Mouse (Mus musculus) hindbrain, embryonic 14.5 days (tissue): ENCODE data around the gene Nudt9. TPM values are rescaled to one million over a fixed set of nuclear protein-coding genes. Genes with fewer than 3 reads are reported as not detected.

Source experiments
- ATAC-seq: fragments of 200-750 bp; cut with Nextera tagmentation; 2 replicates; pipeline ENCODE4 v1.8.0; 2017; ENCODE audit warnings: moderate number of reproducible peaks, mild to moderate bottlenecking, moderate TSS enrichment, moderate library complexity; ENCODE audit not compliant: low FRiP score
- DNase-seq: peaks from one replicate; pipeline ENCODE4 v3.0.0-alpha.2; 2015; ENCODE audit warnings: low spot score
- H3K27ac ChIP-seq: fragments of 300-500 bp; sonication (generic); 2 replicates; pipeline ENCODE4 v1.5.1; 2014; ENCODE audit warnings: mild to moderate bottlenecking, moderate library complexity
- H3K27me3 ChIP-seq: fragments of 300-500 bp; sonication (generic); 2 replicates; pipeline ENCODE4 v1.6.1; 2014; ENCODE audit warnings: mild to moderate bottlenecking, low read length, mixed read lengths; ENCODE audit not compliant: control insufficient read depth, insufficient read depth
- H3K36me3 ChIP-seq: fragments of 300-500 bp; sonication (generic); replicated peaks from 2 replicates; pipeline ENCODE4 v1.6.1; 2014; ENCODE audit not compliant: control insufficient read depth, insufficient read depth
- H3K4me1 ChIP-seq: fragments of 300-500 bp; sonication (generic); replicated peaks from 2 replicates; pipeline ENCODE4 v1.6.1; 2014; ENCODE audit warnings: antibody characterized with exemption, low read length, mixed read lengths; ENCODE audit not compliant: control insufficient read depth, insufficient read depth
- H3K4me2 ChIP-seq: fragments of 300-500 bp; sonication (generic); replicated peaks from 2 replicates; pipeline ENCODE4 v1.6.1; 2014; ENCODE audit warnings: mild to moderate bottlenecking, moderate library complexity
- H3K4me3 ChIP-seq: fragments of 300-500 bp; sonication (generic); replicated peaks from 2 replicates; pipeline ENCODE4 v1.5.1; 2014; ENCODE audit warnings: mild to moderate bottlenecking, low read length
- H3K9ac ChIP-seq: fragments of 300-500 bp; sonication (generic); 2 replicates; pipeline ENCODE4 v1.6.1; 2014
- H3K9me3 ChIP-seq: fragments of 300-500 bp; sonication (generic); 2 replicates; pipeline ENCODE4 v1.6.1; 2016; ENCODE audit warnings: low read length; ENCODE audit not compliant: control insufficient read depth
- WGBS: fragments of 180-500 bp; shearing (Covaris S2); extraction: QIAGEN DNeasy Blood & Tissue Kit; methylation state at CpG from one replicate; pipeline ENCODE4 v1.1.7; 2014; 5-methylcytosine and 5-hydroxymethylcytosine counted together
- polyA plus RNA-seq: library from polyadenylated mRNA; unstranded; fragments of >200 nt; fragmentation: Nextera tagmentation; extraction: Ambion mirVana; gene quantifications from 2 replicates; pipeline ENCODE4 v1.2.1, GENCODE M21; 2014

Gene Nudt9
- 63.8 and 67.2 TPM in 2 replicates for polyA plus RNA-seq

DNA sequence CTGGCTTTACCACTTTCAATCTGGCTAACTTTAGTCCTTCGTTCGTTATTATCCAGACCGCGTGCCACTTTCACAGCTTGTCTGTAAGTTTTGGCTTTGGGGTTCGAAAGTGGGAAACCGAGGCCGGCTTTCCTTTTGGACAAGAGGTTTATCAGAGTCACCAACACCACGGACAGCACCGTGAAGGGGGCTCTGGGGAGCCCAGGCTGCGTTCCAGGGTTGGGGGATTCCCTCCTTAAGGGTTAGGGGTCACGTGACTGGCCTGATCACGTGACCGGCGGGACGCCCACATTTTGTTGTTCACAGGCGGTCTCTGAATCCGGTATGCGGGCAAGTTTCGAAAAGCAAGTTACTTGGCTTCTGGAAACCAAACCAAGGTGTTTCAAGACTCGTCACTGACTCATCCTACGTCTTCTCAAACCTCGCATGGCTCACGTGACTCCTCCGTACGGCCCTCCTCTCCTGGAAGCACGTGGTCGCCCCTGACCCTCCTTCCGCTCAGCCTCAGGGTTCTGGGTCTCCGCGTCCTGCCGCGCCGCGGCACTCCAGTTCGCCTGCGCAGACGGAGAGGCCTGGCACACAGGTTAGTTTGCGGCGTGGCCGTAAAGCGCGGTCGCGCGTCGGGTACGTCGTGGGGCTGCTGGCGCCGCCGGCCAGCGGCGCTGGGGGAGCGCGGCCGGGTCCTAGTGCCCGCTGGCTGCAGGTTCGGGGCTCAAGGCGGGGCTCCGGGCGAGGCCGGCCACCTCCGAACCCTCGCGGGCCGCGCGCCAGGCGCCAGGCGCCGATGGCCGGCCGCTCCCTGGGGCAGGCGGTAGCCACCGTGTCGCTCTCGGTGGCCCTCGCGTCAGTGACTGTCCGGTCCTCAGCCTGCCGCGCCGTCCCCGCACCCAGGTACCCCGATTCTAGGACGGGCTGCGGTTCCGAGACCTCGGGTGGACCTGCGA lies at the start of gene Nudt9:
TSS of gene Nudt9 (plus strand) at position 51 of the 944 bp plus-strand sequence.
- Histone ChIP-seq H3K4me1 (peaks cover 17% of the 10 kb centered on the region), H3K9me3 (no peaks in the 10 kb centered on the region), H3K9ac (peak within 1 kb of the TSS; percentile 90), H3K36me3 (peaks cover 11% of the 10 kb centered on the region), H3K27me3 (no peaks in the 10 kb centered on the region), H3K4me3 (peak within 1 kb of the TSS; percentile 86), H3K27ac (peak within 1 kb of the TSS; percentile 73), H3K4me2 (peak within 1 kb of the TSS; percentile 55)
- 6% methylated on average over 90 of the region's 90 CpGs for WGBS
- DNase-seq = peak; percentile 96
- ATAC-seq = peak; percentile 98

DNA sequence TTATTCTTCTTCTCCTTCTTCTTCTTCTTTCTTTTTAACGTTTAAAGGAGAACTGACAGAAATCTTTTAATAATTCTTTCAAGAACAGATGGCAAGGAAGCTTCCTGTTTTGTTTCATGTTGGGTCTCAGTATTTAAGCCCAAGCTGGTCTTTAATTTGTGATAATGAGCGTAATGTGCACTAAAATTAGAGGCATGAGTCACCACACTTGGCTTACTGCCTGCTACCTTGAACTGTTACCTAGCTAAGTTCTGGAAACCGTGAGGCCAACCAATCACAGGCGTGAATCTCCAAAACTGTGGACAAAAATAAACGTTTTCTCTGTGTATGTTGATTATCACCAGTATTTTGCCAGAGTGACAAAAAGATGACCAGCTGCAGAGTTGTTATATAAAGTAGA lies 47.4 kb upstream of the Nudt9 start:
- H3K36me3 ChIP-seq = no peaks in the 10 kb centered on the region
- no peaks in the 10 kb centered on the region for H3K27me3 ChIP-seq
- no peaks in the 10 kb centered on the region for H3K9me3 ChIP-seq
- no peak overlapping the region for H3K4me3 ChIP-seq
- no peak overlapping the region for H3K27ac ChIP-seq
- H3K4me1 ChIP-seq = no peaks in the 10 kb centered on the region
- no peak overlapping the region for H3K4me2 ChIP-seq
- 80% methylated on average over 5 of the region's 5 CpGs for WGBS
- H3K9ac ChIP-seq = no peak overlapping the region
- DNase-seq = no peak
- no peak for ATAC-seq

DNA sequence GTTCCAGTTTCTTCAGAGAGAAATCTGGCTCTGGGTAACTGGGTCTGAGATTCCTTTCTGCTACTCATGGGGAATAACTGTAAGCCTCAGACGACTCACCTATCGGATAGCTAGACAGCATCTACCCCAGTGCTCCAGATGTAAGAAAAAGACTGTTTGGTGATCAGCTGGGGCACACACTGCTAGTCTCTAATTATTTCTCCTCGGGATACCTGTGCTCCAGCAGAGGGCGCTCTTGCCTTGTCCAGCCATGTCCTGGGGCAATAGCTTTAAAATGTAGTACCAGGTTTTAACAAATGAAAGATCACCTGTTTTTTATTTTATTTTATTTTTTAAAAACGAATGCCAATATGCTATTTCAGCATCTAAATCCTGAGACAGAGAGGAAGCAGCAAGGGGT lies 46.4 kb upstream of the Nudt9 start:
- Histone ChIP-seq H3K27ac (no peak overlapping the region), H3K9me3 (no peaks in the 10 kb centered on the region), H3K4me2 (no peak overlapping the region), H3K4me1 (no peaks in the 10 kb centered on the region), H3K36me3 (no peaks in the 10 kb centered on the region), H3K27me3 (no peaks in the 10 kb centered on the region), H3K9ac (no peak overlapping the region), H3K4me3 (no peak overlapping the region)
- DNase-seq (peak; percentile 82), ATAC-seq (no peak)
- WGBS = 7% methylated on average over 5 of the region's 5 CpGs

DNA sequence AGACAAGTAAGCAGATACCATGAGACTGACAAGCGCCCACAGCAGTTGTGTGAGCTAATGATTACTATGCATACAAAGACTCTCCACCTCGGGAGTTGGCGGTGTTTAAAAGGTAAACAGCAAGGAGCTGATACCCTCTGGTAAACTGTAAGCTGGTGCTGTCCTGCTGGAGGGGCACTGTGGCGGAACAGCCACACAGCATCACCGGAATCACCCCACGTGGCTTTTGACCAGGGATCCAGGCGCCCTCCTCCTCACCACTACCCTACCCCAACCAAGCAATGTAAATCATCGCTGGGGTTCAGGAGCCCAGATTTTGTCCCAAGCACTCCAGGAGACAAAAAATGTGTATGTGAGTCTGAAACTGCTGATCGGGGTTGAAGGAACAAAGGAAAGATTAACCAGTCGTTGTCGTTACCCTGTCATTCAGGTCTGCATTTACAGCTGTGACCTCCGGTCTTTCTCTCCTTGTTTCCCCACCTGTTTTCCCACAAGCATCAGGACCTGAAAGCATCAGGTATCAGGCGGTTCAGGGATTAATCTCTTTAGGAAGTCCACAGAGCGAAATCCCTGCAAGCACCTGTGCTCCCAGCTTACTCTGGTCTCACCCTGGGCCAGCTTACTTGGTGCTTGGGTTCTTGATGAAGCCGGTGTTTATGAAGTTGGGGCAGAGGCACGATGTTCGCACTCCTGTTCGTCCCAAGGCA lies 43.4 kb upstream of the Nudt9 start:
- Histone ChIP-seq H3K4me1 (no peaks in the 10 kb centered on the region), H3K27ac (no peak overlapping the region), H3K9me3 (no peaks in the 10 kb centered on the region), H3K9ac (0 out of 2 replicates have a peak overlapping the region, but pooled peaks have one; percentile 4), H3K36me3 (no peaks in the 10 kb centered on the region), H3K4me2 (peak overlapping the region; percentile 45), H3K4me3 (peak overlapping the region; percentile 2; the same call in 1 of the 2 replicates), H3K27me3 (no peaks in the 10 kb centered on the region)
- DNase-seq = no peak
- no peak for ATAC-seq
- 19% methylated on average over 18 of the region's 18 CpGs for WGBS

DNA sequence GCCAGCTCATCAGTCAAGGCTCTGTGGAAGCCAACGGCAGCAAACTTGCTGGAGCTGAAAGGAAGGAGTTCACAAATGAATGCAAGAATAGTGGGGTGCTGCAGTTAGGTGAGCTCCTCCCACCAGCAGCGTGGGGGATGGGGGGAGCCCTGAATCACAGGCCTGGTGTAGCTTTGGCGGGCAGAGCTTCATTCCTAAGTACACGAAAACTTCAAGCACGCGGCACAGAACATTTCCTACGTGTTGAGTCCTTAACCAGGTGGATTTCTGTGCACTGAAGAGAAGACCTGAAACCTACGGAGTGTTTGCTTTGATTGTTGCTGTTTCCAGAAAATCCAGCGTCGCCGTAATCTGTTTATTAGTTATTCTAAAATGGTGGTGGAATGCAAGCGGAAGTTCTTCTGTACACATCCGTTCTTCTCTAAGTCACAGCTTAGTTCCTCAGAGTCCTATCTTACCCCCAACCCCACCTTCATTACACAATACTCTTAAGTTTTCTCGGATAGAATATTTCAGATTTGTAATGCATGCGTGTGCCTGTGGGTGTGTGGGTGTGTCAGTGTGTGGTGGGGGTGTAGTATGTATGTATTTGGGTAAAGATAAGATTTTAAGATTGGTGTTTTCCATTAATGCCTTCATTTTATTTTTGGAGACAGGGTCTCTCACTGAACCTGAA lies 42.7 kb upstream of the Nudt9 start:
- Histone ChIP-seq H3K36me3 (no peaks in the 10 kb centered on the region), H3K4me3 (peak overlapping the region; percentile 2; the same call in 1 of the 2 replicates), H3K4me1 (no peaks in the 10 kb centered on the region), H3K9ac (0 out of 2 replicates have a peak overlapping the region, but pooled peaks have one; percentile 4), H3K9me3 (no peaks in the 10 kb centered on the region), H3K27me3 (no peaks in the 10 kb centered on the region), H3K4me2 (peak overlapping the region; percentile 45), H3K27ac (no peak overlapping the region)
- no peak for ATAC-seq
- 53% methylated on average over 15 of the region's 15 CpGs for WGBS
- DNase-seq = no peak

DNA sequence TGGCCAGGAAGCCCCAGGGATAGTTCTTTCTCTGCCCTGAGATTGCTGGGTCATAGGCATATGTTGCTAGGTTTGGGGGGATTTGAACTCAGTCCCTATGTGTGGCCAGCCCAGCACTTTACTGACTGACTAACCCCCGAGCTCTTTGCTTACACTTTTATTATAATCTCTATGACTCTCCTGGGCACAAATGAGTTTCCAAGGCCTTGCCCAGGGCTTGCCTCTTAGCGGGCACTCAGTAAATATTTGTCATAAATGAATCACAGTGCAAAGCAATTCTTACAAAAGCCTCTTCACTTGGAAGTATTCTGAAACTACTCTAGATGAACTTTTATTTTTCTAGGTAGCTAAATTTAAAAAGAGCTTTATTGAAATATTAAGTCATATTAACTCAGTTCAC lies 42.2 kb upstream of the Nudt9 start:
- no peak overlapping the region for H3K4me2 ChIP-seq
- H3K27ac ChIP-seq = no peak overlapping the region
- DNase-seq = no peak
- H3K4me3 ChIP-seq = no peak overlapping the region
- H3K9me3 ChIP-seq = no peaks in the 10 kb centered on the region
- ATAC-seq = no peak
- no peaks in the 10 kb centered on the region for H3K36me3 ChIP-seq
- no peak overlapping the region for H3K9ac ChIP-seq
- no peaks in the 10 kb centered on the region for H3K4me1 ChIP-seq
- 99% methylated on average over 2 of the region's 2 CpGs for WGBS
- H3K27me3 ChIP-seq = no peaks in the 10 kb centered on the region

DNA sequence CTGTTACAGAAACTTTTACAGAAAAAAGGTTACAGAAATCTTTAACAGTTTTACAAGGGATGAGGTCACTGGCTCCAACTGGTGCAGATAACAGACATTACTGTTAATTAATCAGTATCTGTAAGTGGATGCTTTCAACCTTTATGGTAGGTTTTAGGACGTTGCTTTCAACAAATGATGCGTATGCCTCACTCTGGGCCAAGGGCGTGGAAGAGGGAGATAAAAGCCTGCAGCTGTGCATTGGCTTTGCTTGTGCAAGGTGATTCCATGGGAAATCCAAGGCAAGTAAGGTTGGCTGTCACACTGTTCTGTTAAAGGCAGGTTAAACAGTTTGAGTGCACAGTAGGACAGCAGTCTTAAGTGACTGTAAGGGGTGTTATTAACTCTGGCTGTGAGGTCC lies 39.3 kb upstream of the Nudt9 start:
- WGBS = 72% methylated on average over 3 of the region's 3 CpGs
- ATAC-seq (no peak), DNase-seq (no peak)
- no peak overlapping the region for H3K4me3 ChIP-seq
- no peaks in the 10 kb centered on the region for H3K4me1 ChIP-seq
- H3K9ac ChIP-seq = no peak overlapping the region
- no peak overlapping the region for H3K27ac ChIP-seq
- no peaks in the 10 kb centered on the region for H3K36me3 ChIP-seq
- no peak overlapping the region for H3K4me2 ChIP-seq
- no peaks in the 10 kb centered on the region for H3K9me3 ChIP-seq
- no peaks in the 10 kb centered on the region for H3K27me3 ChIP-seq

DNA sequence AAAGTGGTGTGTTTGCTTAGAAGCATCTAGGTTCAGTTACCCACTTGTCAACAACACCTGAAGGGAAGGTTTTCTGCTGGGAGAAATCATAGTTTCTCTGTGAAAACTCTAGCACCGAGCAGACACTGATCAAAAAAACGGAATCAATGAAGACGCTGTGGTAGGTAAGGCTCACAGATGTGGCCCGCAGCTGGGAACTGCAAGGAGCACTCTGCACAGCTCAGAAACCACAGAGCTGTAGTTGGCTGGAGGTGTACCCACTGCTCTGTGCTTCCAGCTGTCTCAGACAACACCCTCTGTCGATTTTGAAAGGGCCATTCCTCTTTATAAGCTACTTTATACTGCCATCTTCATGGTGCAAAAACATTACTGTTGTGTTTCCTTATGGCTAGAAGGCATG lies 38.3 kb upstream of the Nudt9 start:
- no peaks in the 10 kb centered on the region for H3K9me3 ChIP-seq
- H3K27ac ChIP-seq = no peak overlapping the region
- no peaks in the 10 kb centered on the region for H3K27me3 ChIP-seq
- no peaks in the 10 kb centered on the region for H3K36me3 ChIP-seq
- WGBS = 77% methylated on average over 5 of the region's 5 CpGs
- no peak overlapping the region for H3K9ac ChIP-seq
- ATAC-seq = no peak
- DNase-seq = no peak
- no peak overlapping the region for H3K4me2 ChIP-seq
- H3K4me1 ChIP-seq = no peaks in the 10 kb centered on the region
- H3K4me3 ChIP-seq = no peak overlapping the region

DNA sequence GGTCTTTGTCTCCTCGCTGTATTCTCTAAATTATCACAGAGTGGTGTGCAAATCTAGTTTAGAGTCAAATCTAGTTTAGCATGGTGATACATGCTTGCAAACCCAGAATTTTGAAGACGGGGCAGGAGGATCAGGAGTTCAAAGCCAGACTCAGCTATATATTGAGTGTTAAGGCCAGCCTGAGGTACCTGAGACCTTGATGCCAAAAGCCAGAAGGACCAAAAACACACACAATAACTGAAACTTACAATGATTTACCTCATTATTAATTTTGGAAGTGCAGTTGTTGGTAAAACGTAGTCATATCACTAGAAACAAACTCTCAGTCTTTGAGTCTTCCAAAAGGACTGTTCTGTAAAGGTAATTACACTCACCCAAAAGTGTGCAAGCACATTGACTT lies 36.7 kb upstream of the Nudt9 start:
- DNase-seq = no peak
- Histone ChIP-seq H3K9me3 (no peaks in the 10 kb centered on the region), H3K4me1 (no peaks in the 10 kb centered on the region), H3K9ac (no peak overlapping the region), H3K36me3 (no peaks in the 10 kb centered on the region), H3K27ac (no peak overlapping the region), H3K4me2 (no peak overlapping the region), H3K27me3 (no peaks in the 10 kb centered on the region), H3K4me3 (no peak overlapping the region)
- no peak for ATAC-seq
- 90% methylated on average over 3 of the region's 3 CpGs for WGBS
